Mouse (Mus musculus) heart, postnatal 0 days (tissue): Measurements from ENCODE around the gene Cd300e. TPM values are rescaled to one million over a fixed set of nuclear protein-coding genes. Genes with fewer than 3 reads are reported as not detected.
A peak's percentile ranks its signal among the peaks of the same experiment; 100 is the strongest.

Experiments used
- ATAC-seq: fragments of 200-750 bp; cut with Nextera tagmentation; 2 replicates; pipeline ENCODE4 v1.8.0; 2017; ENCODE audit warnings: low read depth, moderate number of reproducible peaks, moderate library complexity; ENCODE audit not compliant: insufficient read depth
- DNase-seq: peaks from one replicate; pipeline ENCODE4 v3.0.0-alpha.2; 2016; ENCODE audit warnings: low spot score
- H3K27ac ChIP-seq: fragments of 300-500 bp; sonication (generic); 2 replicates; pipeline ENCODE4 v1.5.1; 2014; ENCODE audit warnings: low read depth, mild to moderate bottlenecking
- H3K27me3 ChIP-seq: fragments of 300-500 bp; sonication (generic); 2 replicates; pipeline ENCODE4 v1.6.1; 2014; ENCODE audit warnings: low read length, mixed read lengths; ENCODE audit not compliant: control insufficient read depth, insufficient read depth
- H3K36me3 ChIP-seq: fragments of 300-500 bp; sonication (generic); replicated peaks from 2 replicates; pipeline ENCODE4 v1.6.1; 2014; ENCODE audit warnings: low read length, mixed read lengths; ENCODE audit not compliant: control insufficient read depth, insufficient read depth
- H3K4me1 ChIP-seq: fragments of 300-500 bp; sonication (generic); 2 replicates; pipeline ENCODE4 v1.6.1; 2014; ENCODE audit warnings: antibody characterized with exemption; ENCODE audit not compliant: control insufficient read depth, insufficient read depth
- H3K4me2 ChIP-seq: fragments of 300-500 bp; sonication (generic); 2 replicates; pipeline ENCODE4 v1.6.1; 2014; ENCODE audit warnings: low read depth, mild to moderate bottlenecking, low read length, moderate library complexity
- H3K4me3 ChIP-seq: fragments of 300-500 bp; sonication (generic); 2 replicates; pipeline ENCODE4 v1.5.1; 2014; ENCODE audit warnings: low read depth, low read length
- H3K9ac ChIP-seq: fragments of 300-500 bp; sonication (generic); replicated peaks from 2 replicates; pipeline ENCODE4 v1.6.1; 2014; ENCODE audit warnings: low read depth, low read length, mixed read lengths
- H3K9me3 ChIP-seq: fragments of 300-500 bp; sonication (generic); replicated peaks from 2 replicates; pipeline ENCODE4 v1.6.1; 2016; ENCODE audit warnings: low read length; ENCODE audit not compliant: control insufficient read depth
- CTCF ChIP-seq: IDR thresholded peaks from 2 replicates; pipeline ENCODE4 v1.5.1; 2016; ENCODE audit warnings: antibody characterized with exemption, control low read depth, low read depth
- EP300 ChIP-seq: IDR thresholded peaks from 2 replicates; pipeline ENCODE4 v1.6.1; 2016; ENCODE audit warnings: antibody characterized with exemption, low read depth
- WGBS: fragments of 180-500 bp; shearing (Covaris S2); extraction: QIAGEN DNeasy Blood & Tissue Kit; methylation state at CpG from one replicate; pipeline ENCODE4 v1.1.7; 2014; 5-methylcytosine and 5-hydroxymethylcytosine counted together
- polyA plus RNA-seq: library from polyadenylated mRNA; unstranded; fragments of >200 nt; fragmentation: Nextera tagmentation; extraction: Ambion mirVana; gene quantifications from 2 replicates; pipeline ENCODE4 v1.2.1, GENCODE M21; 2015
- total RNA-seq: library from RNA; depleted of rRNA; stranded (reverse); fragments of >200 nt; gene quantifications from 2 replicates; pipeline ENCODE4 v1.2.3, GENCODE M21; 2014; ENCODE audit warnings: low replicate concordance

Cd300e gene
- total and polyA plus RNA-seq, 2 experiments from 2014 or later: 0.07 TPM; not detected in 1

DNA sequence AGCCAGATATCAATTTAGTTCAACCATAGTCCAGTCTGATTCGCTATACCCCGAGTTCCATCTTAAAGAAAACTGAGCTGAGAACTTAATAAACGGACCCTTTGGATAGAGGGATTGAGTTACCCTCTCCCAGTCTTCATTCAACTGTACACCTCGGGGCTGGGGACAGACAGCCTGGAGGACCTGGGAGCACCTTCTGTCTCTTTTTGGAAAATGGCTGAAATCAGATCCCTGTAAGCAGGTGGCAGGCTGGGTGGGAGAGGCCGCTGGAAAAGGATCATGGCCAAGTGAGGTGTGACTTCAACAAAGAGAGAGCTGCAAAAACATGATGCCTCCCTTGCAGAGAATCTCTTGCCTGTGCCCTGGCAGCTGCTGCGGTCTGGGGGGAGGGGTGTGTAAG, 20.2 kb upstream of the Cd300e start:
- Histone ChIP-seq H3K36me3 (no peaks in the 10 kb centered on the region), H3K4me2 (no peak overlapping the region), H3K27ac (no peak overlapping the region), H3K4me1 (no peaks in the 10 kb centered on the region), H3K9me3 (no peaks in the 10 kb centered on the region), H3K4me3 (no peak overlapping the region), H3K9ac (no peak overlapping the region), H3K27me3 (peaks cover 19% of the 10 kb centered on the region)
- WGBS: 57% methylated on average over 6 of the region's 6 CpGs
- ATAC-seq: no peak
- no peak for DNase-seq
- TF ChIP-seq EP300: no peak
- no peak for TF ChIP-seq CTCF

DNA sequence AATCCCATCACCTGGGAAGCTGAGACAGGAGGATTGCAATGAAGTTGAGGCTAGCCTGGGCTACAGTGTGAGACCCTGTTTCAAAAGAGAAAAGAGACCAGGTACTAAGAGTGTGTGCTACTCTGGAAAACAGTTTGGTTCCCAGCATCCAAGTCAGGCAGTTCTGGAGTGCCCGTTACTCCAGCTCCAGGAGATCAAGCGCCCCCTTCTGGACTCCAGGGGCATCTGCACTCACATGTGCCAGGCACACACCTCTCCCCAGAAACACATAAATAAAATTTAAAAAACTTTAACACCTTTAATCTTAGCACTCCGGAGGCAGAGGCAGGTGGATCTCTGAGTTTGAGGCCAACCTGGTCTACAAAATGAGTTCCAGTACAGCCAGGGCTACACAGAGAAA, 19.4 kb upstream of the Cd300e start:
- Histone ChIP-seq H3K9me3 (no peaks in the 10 kb centered on the region), H3K27ac (no peak overlapping the region), H3K36me3 (no peaks in the 10 kb centered on the region), H3K4me3 (no peak overlapping the region), H3K27me3 (peaks cover 19% of the 10 kb centered on the region), H3K4me2 (no peak overlapping the region), H3K4me1 (no peaks in the 10 kb centered on the region), H3K9ac (no peak overlapping the region)
- ATAC-seq (no peak), DNase-seq (no peak)
- TF ChIP-seq EP300 (no peak), CTCF (no peak)
- WGBS: 62% methylated on average over 3 of the region's 3 CpGs

- no peak overlapping the region for H3K9ac ChIP-seq
- TF ChIP-seq CTCF (peak; percentile 80), EP300 (no peak)
- no peak for ATAC-seq
- no peak overlapping the region for H3K4me3 ChIP-seq
- H3K4me1 ChIP-seq: no peaks in the 10 kb centered on the region
- peaks cover 19% of the 10 kb centered on the region for H3K27me3 ChIP-seq
- no peak overlapping the region for H3K4me2 ChIP-seq
- WGBS: 31% methylated on average over 13 of the region's 13 CpGs
- H3K9me3 ChIP-seq: no peaks in the 10 kb centered on the region
- no peak overlapping the region for H3K27ac ChIP-seq
- DNase-seq: peak; percentile 31
- no peaks in the 10 kb centered on the region for H3K36me3 ChIP-seq
These were observed 18.9 kb upstream of the Cd300e start for GRCm38 (mm10) chr11:115080886-115081285.

DNA sequence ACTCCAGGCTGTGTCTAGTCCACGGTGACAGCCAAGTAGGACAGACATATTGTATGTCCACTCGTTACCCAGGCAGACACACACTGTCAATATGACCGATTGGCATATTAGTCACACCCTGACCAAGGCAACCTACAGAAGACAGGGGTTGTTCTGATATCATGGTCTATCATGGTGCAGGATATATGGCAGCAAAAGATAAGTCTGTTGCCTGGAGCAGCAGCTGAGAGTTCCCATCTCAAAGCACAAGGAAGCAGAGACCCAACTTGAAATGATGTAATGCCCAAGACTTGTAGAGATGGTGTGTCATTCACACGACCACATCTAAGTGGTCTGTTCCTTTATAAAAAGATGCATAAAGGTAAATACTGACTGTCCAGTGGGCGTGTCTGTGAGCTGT, 16.7 kb upstream of the Cd300e start:
- Histone ChIP-seq H3K9ac (no peak overlapping the region), H3K27ac (no peak overlapping the region), H3K4me3 (no peak overlapping the region), H3K36me3 (no peaks in the 10 kb centered on the region), H3K27me3 (peaks cover 4% of the 10 kb centered on the region), H3K4me1 (no peaks in the 10 kb centered on the region), H3K9me3 (no peaks in the 10 kb centered on the region), H3K4me2 (no peak overlapping the region)
- WGBS: 65% methylated on average over 5 of the region's 5 CpGs
- TF ChIP-seq EP300 (no peak), CTCF (no peak)
- no peak for DNase-seq
- no peak for ATAC-seq

DNA sequence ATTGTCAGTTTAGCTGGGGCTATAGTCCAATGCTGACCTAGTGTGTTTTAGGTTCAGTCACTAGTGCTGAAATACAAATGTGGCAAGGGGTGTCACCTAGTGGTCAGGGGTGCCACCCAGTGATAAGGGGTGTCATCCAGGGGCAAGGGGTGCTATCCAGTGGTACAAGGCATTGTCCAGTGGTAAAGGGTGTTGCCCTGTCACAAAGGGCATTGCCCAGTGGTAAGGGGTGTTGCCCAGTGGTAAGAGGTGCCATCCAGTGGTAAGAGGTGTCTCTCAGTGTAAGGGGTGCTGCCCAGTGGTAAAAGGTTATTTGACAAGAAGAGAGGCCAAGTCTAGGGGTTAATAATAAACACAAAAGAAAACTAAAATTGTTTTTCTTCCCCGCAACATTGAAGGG, 15.5 kb upstream of the Cd300e start:
- Histone ChIP-seq H3K4me3 (no peak overlapping the region), H3K4me1 (no peaks in the 10 kb centered on the region), H3K9ac (no peak overlapping the region), H3K27me3 (no peaks in the 10 kb centered on the region), H3K27ac (no peak overlapping the region), H3K9me3 (no peaks in the 10 kb centered on the region), H3K36me3 (no peaks in the 10 kb centered on the region), H3K4me2 (no peak overlapping the region)
- TF ChIP-seq EP300: no peak
- no peak for TF ChIP-seq CTCF
- DNase-seq (no peak), ATAC-seq (no peak)
- 92% methylated on average over 1 of the region's 1 CpGs for WGBS

DNA sequence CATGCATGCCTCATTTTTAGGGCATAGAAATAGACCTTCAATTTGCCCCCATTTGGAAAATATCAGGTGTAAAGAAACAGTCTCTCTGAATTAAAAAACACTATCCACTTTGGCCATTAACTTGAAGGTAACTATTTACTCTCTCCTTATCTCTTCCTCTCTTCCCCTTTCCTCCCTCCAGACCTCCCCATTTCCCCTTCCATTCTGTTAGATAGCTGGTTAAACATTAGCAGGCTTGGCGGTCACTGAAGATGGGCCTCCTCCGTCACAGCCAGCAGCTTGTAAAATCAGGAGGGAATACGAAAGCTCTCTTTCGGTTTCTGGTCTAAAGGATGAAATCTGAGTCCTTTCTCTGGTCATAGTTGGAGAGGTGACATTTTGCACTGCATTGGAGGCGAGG, 13.9 kb upstream of the Cd300e start:
- H3K27ac ChIP-seq: no peak overlapping the region
- H3K36me3 ChIP-seq: no peaks in the 10 kb centered on the region
- ATAC-seq (no peak), DNase-seq (no peak)
- H3K9ac ChIP-seq: no peak overlapping the region
- no peak overlapping the region for H3K4me2 ChIP-seq
- TF ChIP-seq CTCF: no peak
- TF ChIP-seq EP300: no peak
- no peaks in the 10 kb centered on the region for H3K4me1 ChIP-seq
- no peaks in the 10 kb centered on the region for H3K9me3 ChIP-seq
- 40% methylated on average over 5 of the region's 5 CpGs for WGBS
- H3K27me3 ChIP-seq: no peaks in the 10 kb centered on the region
- H3K4me3 ChIP-seq: no peak overlapping the region
